Mouse (Mus musculus) ES-Bruce4 (cell line): ENCODE measurements around the gene Sprr2k. TPM values are rescaled to one million over a fixed set of nuclear protein-coding genes. Genes with fewer than 3 reads are reported as not detected.

ENCODE experiments used
- H3K27ac ChIP-seq: 2 replicates; pipeline ENCODE4 v1.5.1; 2012; ENCODE audit warnings: low read length, inconsistent platforms; ENCODE audit not compliant: insufficient read depth
- H3K27me3 ChIP-seq: 2 replicates; pipeline ENCODE4 v1.6.1; 2012; ENCODE audit warnings: mild to moderate bottlenecking, low read length, inconsistent platforms; ENCODE audit not compliant: control insufficient read depth, poor library complexity, insufficient read depth, severe bottlenecking
- H3K36me3 ChIP-seq: 2 replicates; pipeline ENCODE4 v1.6.1; 2012; ENCODE audit warnings: inconsistent platforms, mild to moderate bottlenecking, low read length, moderate library complexity; ENCODE audit not compliant: control insufficient read depth, poor library complexity, insufficient read depth, severe bottlenecking
- H3K4me1 ChIP-seq: one replicate; pipeline ENCODE4 v1.8.1; 2011; ENCODE audit warnings: low read length; ENCODE audit not compliant: control insufficient read depth, insufficient read depth
- H3K4me3 ChIP-seq: 2 replicates; pipeline ENCODE4 v1.5.1; 2011; ENCODE audit warnings: low read depth, mild to moderate bottlenecking, low read length
- H3K9ac ChIP-seq: 2 replicates; pipeline ENCODE4 v1.6.1; 2012; ENCODE audit warnings: low read depth, mild to moderate bottlenecking, inconsistent platforms; ENCODE audit not compliant: poor library complexity, severe bottlenecking
- H3K9me3 ChIP-seq: replicated peaks from 2 replicates; pipeline ENCODE4 v1.6.1; 2012; ENCODE audit warnings: mild to moderate bottlenecking, low read length, inconsistent platforms; ENCODE audit not compliant: control insufficient read depth, poor library complexity, insufficient read depth, severe bottlenecking
- CTCF ChIP-seq: IDR thresholded peaks from one replicate; pipeline ENCODE4 v1.8.1; 2011; ENCODE audit warnings: low read depth, low read length
- EP300 ChIP-seq: IDR thresholded peaks from 2 replicates; pipeline ENCODE4 v1.6.1; 2011; ENCODE audit warnings: low read depth, low read length; ENCODE audit not compliant: insufficient read depth
- POLR2A ChIP-seq: IDR thresholded peaks from one replicate; pipeline ENCODE4 v1.8.1; 2011; ENCODE audit warnings: low read length; ENCODE audit not compliant: insufficient read depth
- polyA plus RNA-seq: library from polyadenylated mRNA; stranded (reverse); fragments of >200 nt; gene quantifications from 2 replicates; pipeline ENCODE4 v1.2.4, GENCODE M21; 2011; ENCODE audit warnings: low read depth; ENCODE audit not compliant: missing spikeins, insufficient read depth, insufficient read length

The Sprr2k gene
- polyA plus RNA-seq, 1 experiment: not detected

DNA sequence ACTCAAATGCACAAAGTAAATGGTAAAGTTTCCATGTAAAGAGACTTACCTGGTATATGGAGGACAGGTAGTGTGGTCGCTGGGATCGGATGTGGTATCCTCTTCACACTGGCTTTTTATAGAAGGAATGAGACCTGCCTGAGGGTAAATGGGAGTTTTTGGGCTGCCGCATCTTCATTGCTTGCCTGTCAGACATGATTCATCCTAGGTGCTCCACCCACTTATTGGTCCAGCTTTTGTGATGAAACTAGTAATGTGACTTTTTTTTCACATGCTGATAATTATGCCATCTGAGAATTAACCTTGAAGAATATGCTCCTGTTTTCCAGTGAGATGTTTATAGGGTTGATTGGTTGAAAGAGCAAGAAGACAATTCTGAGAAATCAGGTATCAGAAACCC, 6.3 kb downstream of the Sprr2k start, which contains the start of gene Sprr1b:
Gene Sprr1b (minus strand): TSS at position 101 of the 400 bp plus-strand sequence.
- no peak within 1 kb of the TSS for H3K27ac ChIP-seq
- H3K4me3 ChIP-seq: no peak within 1 kb of the TSS
- TF ChIP-seq CTCF: no peak
- no peak for TF ChIP-seq EP300
- TF ChIP-seq POLR2A: no peak
- H3K36me3 ChIP-seq: no peaks in the 10 kb centered on the region
- no peaks in the 10 kb centered on the region for H3K27me3 ChIP-seq
- no peaks in the 10 kb centered on the region for H3K9me3 ChIP-seq
- H3K4me1 ChIP-seq: no peaks in the 10 kb centered on the region
- H3K9ac ChIP-seq: no peak within 1 kb of the TSS

DNA sequence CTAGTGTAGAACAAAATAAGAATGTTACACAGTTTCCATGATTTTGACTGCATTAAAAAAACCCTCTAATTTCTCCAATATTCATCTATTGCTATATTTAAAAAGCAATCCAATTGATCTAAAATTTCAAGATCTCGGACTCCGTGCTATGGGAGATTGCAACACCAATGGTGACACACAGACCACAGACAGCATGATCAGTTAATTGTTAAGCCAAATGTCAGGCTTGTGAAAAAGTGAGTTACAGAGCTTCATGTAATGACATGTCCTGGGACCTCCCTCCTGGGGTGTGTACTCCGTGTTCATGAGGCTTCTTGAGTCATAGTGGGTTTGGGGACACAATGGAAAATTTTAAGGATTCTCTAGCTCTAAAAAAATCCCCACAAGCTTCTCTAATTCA, 7.8 kb downstream of the Sprr2k start:
- no peaks in the 10 kb centered on the region for H3K36me3 ChIP-seq
- H3K9ac ChIP-seq: no peak overlapping the region
- H3K4me1 ChIP-seq: no peaks in the 10 kb centered on the region
- H3K4me3 ChIP-seq: no peak overlapping the region
- no peak overlapping the region for H3K27ac ChIP-seq
- no peaks in the 10 kb centered on the region for H3K27me3 ChIP-seq
- TF ChIP-seq EP300 (no peak), POLR2A (no peak), CTCF (no peak)
- H3K9me3 ChIP-seq: no peaks in the 10 kb centered on the region

DNA sequence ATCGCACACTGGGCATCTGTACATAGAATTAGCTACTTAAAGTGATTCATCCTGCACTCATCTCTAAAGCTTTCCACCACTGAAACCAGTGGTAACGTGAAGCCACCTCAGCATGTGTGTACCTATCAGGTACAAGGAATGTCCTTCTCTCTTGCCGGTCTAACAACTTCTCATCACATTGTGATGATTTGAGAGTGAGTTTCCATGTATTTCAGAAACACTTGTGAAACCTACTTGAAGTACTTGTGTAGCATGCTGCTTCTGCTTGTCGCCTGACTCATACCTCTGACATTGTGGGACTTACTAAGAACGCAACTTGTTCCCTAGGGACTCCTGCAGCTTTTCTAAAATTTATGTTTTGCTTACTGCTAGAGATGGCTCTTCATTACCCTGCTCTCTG, 22.8 kb downstream of the Sprr2k start:
- H3K27me3 ChIP-seq: no peaks in the 10 kb centered on the region
- no peaks in the 10 kb centered on the region for H3K36me3 ChIP-seq
- no peak overlapping the region for H3K27ac ChIP-seq
- TF ChIP-seq CTCF (no peak), POLR2A (no peak), EP300 (no peak)
- no peaks in the 10 kb centered on the region for H3K4me1 ChIP-seq
- no peaks in the 10 kb centered on the region for H3K9me3 ChIP-seq
- no peak overlapping the region for H3K4me3 ChIP-seq
- no peak overlapping the region for H3K9ac ChIP-seq

DNA sequence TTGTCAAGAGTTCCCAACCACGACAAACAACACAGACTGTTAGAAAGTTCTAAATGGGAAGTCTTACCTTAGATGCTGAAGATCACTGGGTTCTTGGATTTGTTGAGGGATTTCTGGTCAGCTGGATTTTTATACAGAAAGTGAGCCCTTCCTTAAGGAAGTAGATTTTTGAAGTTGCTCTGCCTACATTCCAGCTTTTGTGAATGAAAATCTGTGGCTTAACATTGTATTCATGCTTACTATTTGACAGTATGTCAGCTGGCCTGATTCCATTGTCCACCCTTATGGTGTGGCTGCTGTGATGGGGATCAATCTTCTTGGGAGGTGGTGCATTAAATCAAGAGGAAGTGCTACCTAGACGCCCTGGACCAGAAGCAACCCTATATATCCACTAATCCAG, 26.2 kb downstream of the Sprr2k start, which contains the start of gene Sprr3:
Gene Sprr3 (minus strand): TSS at position 101 of the 400 bp plus-strand sequence.
- no peaks in the 10 kb centered on the region for H3K36me3 ChIP-seq
- H3K4me1 ChIP-seq: no peaks in the 10 kb centered on the region
- H3K9ac ChIP-seq: no peak within 1 kb of the TSS
- no peak within 1 kb of the TSS for H3K27ac ChIP-seq
- H3K9me3 ChIP-seq: no peaks in the 10 kb centered on the region
- H3K4me3 ChIP-seq: no peak within 1 kb of the TSS
- TF ChIP-seq EP300: no peak
- no peaks in the 10 kb centered on the region for H3K27me3 ChIP-seq

DNA sequence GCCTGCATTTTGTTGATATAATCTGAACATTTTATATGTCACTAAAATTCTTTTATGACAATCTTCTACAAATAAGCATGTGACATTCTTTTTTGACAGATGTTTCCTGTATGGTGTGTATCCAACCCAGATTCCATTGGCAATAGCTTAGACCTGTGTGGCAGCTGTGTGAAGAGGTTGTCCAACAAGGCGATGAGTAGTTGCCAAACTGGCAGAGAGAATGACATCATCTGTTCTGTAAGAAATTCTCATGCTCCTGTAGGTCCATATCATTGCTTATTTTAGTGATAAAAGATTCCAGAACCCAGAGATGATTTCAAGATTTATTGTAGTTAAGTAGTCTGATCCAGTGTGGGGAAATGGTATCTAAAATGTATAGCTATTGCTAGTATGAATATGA, 34.2 kb downstream of the Sprr2k start:
- no peak for TF ChIP-seq CTCF
- TF ChIP-seq EP300: no peak
- TF ChIP-seq POLR2A: no peak
- Histone ChIP-seq H3K27ac (no peak overlapping the region), H3K4me1 (no peaks in the 10 kb centered on the region), H3K9me3 (no peaks in the 10 kb centered on the region), H3K9ac (no peak overlapping the region), H3K36me3 (no peaks in the 10 kb centered on the region), H3K4me3 (no peak overlapping the region), H3K27me3 (no peaks in the 10 kb centered on the region)

DNA sequence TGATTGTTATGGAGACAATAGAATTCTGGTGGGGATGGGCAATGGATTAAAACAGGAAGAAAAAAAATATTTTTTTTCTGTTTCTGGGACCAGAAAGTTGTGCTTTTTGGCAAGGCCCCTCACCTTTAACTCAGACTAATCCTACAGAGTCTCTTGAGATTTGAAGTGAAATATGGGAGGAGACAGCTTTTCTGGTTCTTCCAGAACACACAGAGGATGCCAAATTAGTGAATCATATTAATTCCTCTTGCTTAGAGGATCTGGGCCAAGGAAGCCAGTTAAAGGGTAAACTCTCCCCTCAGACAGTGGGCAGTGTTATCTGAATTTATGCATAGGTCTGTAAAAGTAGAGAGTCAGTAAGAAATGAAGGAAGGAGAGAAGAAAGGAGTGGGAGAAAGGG, 35.0 kb downstream of the Sprr2k start:
- no peaks in the 10 kb centered on the region for H3K4me1 ChIP-seq
- no peaks in the 10 kb centered on the region for H3K27me3 ChIP-seq
- TF ChIP-seq POLR2A (no peak), EP300 (no peak), CTCF (no peak)
- no peaks in the 10 kb centered on the region for H3K36me3 ChIP-seq
- H3K4me3 ChIP-seq: no peak overlapping the region
- no peak overlapping the region for H3K9ac ChIP-seq
- no peak overlapping the region for H3K27ac ChIP-seq
- no peaks in the 10 kb centered on the region for H3K9me3 ChIP-seq
